Mouse (Mus musculus) neural tube, embryonic 14.5 days (tissue): ENCODE measurements around the gene Cpsf6. TPM values are rescaled to one million over a fixed set of nuclear protein-coding genes. Genes with fewer than 3 reads are reported as not detected.
A peak's percentile ranks its signal among the peaks of the same experiment; 100 is the strongest.

Experiments used
- ATAC-seq: fragments of 200-750 bp; cut with Nextera tagmentation; 2 replicates; pipeline ENCODE4 v1.8.0; 2017; ENCODE audit warnings: low read depth, mild to moderate bottlenecking, moderate TSS enrichment, moderate library complexity
- H3K27ac ChIP-seq: fragments of 300-500 bp; sonication (generic); 2 replicates; pipeline ENCODE4 v1.5.1; 2014; ENCODE audit warnings: low read depth, mild to moderate bottlenecking, control low read depth, low read length, moderate library complexity, mixed read lengths
- H3K27me3 ChIP-seq: fragments of 300-500 bp; sonication (generic); 2 replicates; pipeline ENCODE4 v1.6.1; 2014; ENCODE audit warnings: low read length; ENCODE audit not compliant: control insufficient read depth, insufficient read depth
- H3K36me3 ChIP-seq: fragments of 300-500 bp; sonication (generic); 2 replicates; pipeline ENCODE4 v1.6.1; 2014; ENCODE audit warnings: low read length, mixed read lengths; ENCODE audit not compliant: control insufficient read depth, insufficient read depth
- H3K4me1 ChIP-seq: fragments of 300-500 bp; sonication (generic); 2 replicates; pipeline ENCODE4 v1.6.1; 2014; ENCODE audit warnings: low read length; ENCODE audit not compliant: control insufficient read depth, insufficient read depth
- H3K4me2 ChIP-seq: fragments of 300-500 bp; sonication (generic); 2 replicates; pipeline ENCODE4 v1.6.1; 2014; ENCODE audit warnings: mild to moderate bottlenecking, low read depth, low read length, control low read depth
- H3K4me3 ChIP-seq: fragments of 300-500 bp; sonication (generic); 2 replicates; pipeline ENCODE4 v1.5.1; 2014; ENCODE audit warnings: low read depth, low read length, control low read depth, mixed read lengths
- H3K9ac ChIP-seq: fragments of 300-500 bp; sonication (generic); replicated peaks from 2 replicates; pipeline ENCODE4 v1.6.1; 2014; ENCODE audit warnings: low read depth, mild to moderate bottlenecking, control low read depth, low read length, mixed read lengths
- H3K9me3 ChIP-seq: fragments of 300-500 bp; sonication (generic); 2 replicates; pipeline ENCODE4 v1.6.1; 2016; ENCODE audit warnings: low read length; ENCODE audit not compliant: control insufficient read depth
- WGBS: fragments of 180-500 bp; shearing (Covaris S2); extraction: QIAGEN DNeasy Blood & Tissue Kit; methylation state at CpG from one replicate; pipeline ENCODE4 v1.1.7; 2014; 5-methylcytosine and 5-hydroxymethylcytosine counted together
- polyA plus RNA-seq: library from polyadenylated mRNA; unstranded; fragments of >200 nt; fragmentation: Nextera tagmentation; extraction: Ambion mirVana; gene quantifications from 2 replicates; pipeline ENCODE4 v1.2.1, GENCODE M21; 2014

Gene Cpsf6
- polyA plus RNA-seq, 1 experiment from 2014 or later = 180 TPM

- ATAC-seq = no peak
- Histone ChIP-seq H3K4me2 (0 out of 2 replicates have a peak overlapping the region, but pooled peaks have one; percentile 5), H3K4me3 (no peak overlapping the region), H3K9ac (no peak overlapping the region), H3K9me3 (no peaks in the 10 kb centered on the region), H3K36me3 (no peaks in the 10 kb centered on the region), H3K27me3 (no peaks in the 10 kb centered on the region), H3K4me1 (peaks cover 4% of the 10 kb centered on the region; the same call in 1 of the 2 replicates), H3K27ac (no peak overlapping the region)
- 24% methylated on average over 15 of the region's 15 CpGs for WGBS
These were observed 23.6 kb upstream of the Cpsf6 start for GRCm38 (mm10) chr10:117403344-117403953.

- Histone ChIP-seq H3K4me1 (peaks cover 4% of the 10 kb centered on the region; the same call in 1 of the 2 replicates), H3K4me3 (no peak overlapping the region), H3K9ac (no peak overlapping the region), H3K9me3 (no peaks in the 10 kb centered on the region), H3K27me3 (no peaks in the 10 kb centered on the region), H3K36me3 (no peaks in the 10 kb centered on the region), H3K4me2 (0 out of 2 replicates have a peak overlapping the region, but pooled peaks have one; percentile 5), H3K27ac (no peak overlapping the region)
- ATAC-seq = no peak
- WGBS = 67% methylated on average over 20 of the region's 20 CpGs
These were observed 22.9 kb upstream of the Cpsf6 start for GRCm38 (mm10) chr10:117402403-117403333.

GRCm38 (mm10) chr10:117401364-117401763 is 21.5 kb upstream of the Cpsf6 start:
- Histone ChIP-seq H3K27me3 (no peaks in the 10 kb centered on the region), H3K36me3 (no peaks in the 10 kb centered on the region), H3K4me3 (no peak overlapping the region), H3K9me3 (no peaks in the 10 kb centered on the region), H3K9ac (no peak overlapping the region), H3K4me2 (no peak overlapping the region), H3K27ac (no peak overlapping the region), H3K4me1 (peaks cover 4% of the 10 kb centered on the region; the same call in 1 of the 2 replicates)
- WGBS = 91% methylated on average over 4 of the region's 4 CpGs
- ATAC-seq = no peak

GRCm38 (mm10) chr10:117400246-117400954 is 20.6 kb upstream of the Cpsf6 start:
- Histone ChIP-seq H3K36me3 (no peaks in the 10 kb centered on the region), H3K9me3 (no peaks in the 10 kb centered on the region), H3K4me2 (no peak overlapping the region), H3K4me1 (peaks cover 4% of the 10 kb centered on the region; the same call in 1 of the 2 replicates), H3K27ac (no peak overlapping the region), H3K9ac (no peak overlapping the region), H3K4me3 (no peak overlapping the region), H3K27me3 (no peaks in the 10 kb centered on the region)
- ATAC-seq = no peak
- WGBS = 86% methylated on average over 4 of the region's 4 CpGs

- Histone ChIP-seq H3K4me3 (no peak overlapping the region), H3K36me3 (no peaks in the 10 kb centered on the region), H3K27ac (no peak overlapping the region), H3K9ac (no peak overlapping the region), H3K4me2 (no peak overlapping the region), H3K9me3 (no peaks in the 10 kb centered on the region), H3K4me1 (peaks cover 4% of the 10 kb centered on the region; the same call in 1 of the 2 replicates), H3K27me3 (no peaks in the 10 kb centered on the region)
- WGBS = 85% methylated on average over 3 of the region's 3 CpGs
- no peak for ATAC-seq
These were observed 20.0 kb upstream of the Cpsf6 start for GRCm38 (mm10) chr10:117399839-117400238.

- no peak overlapping the region for H3K9ac ChIP-seq
- H3K36me3 ChIP-seq = no peaks in the 10 kb centered on the region
- H3K27me3 ChIP-seq = no peaks in the 10 kb centered on the region
- no peak overlapping the region for H3K4me2 ChIP-seq
- no peaks in the 10 kb centered on the region for H3K9me3 ChIP-seq
- peaks cover 4% of the 10 kb centered on the region; the same call in 1 of the 2 replicates for H3K4me1 ChIP-seq
- no peak overlapping the region for H3K27ac ChIP-seq
- no peak overlapping the region for H3K4me3 ChIP-seq
- ATAC-seq = no peak
- 59% methylated on average over 2 of the region's 2 CpGs for WGBS
These were observed 19.4 kb upstream of the Cpsf6 start for GRCm38 (mm10) chr10:117399196-117399595.

GRCm38 (mm10) chr10:117398044-117398780 is 18.4 kb upstream of the Cpsf6 start:
- Histone ChIP-seq H3K36me3 (no peaks in the 10 kb centered on the region), H3K9me3 (no peaks in the 10 kb centered on the region), H3K4me1 (peaks cover 3% of the 10 kb centered on the region; the same call in 1 of the 2 replicates), H3K27ac (no peak overlapping the region), H3K4me3 (no peak overlapping the region), H3K27me3 (no peaks in the 10 kb centered on the region), H3K4me2 (no peak overlapping the region), H3K9ac (no peak overlapping the region)
- WGBS = 82% methylated on average over 18 of the region's 18 CpGs
- no peak for ATAC-seq

GRCm38 (mm10) chr10:117397106-117397625 is 17.4 kb upstream of the Cpsf6 start:
- Histone ChIP-seq H3K27me3 (no peaks in the 10 kb centered on the region), H3K4me1 (no peaks in the 10 kb centered on the region), H3K9me3 (no peaks in the 10 kb centered on the region), H3K4me2 (no peak overlapping the region), H3K4me3 (no peak overlapping the region), H3K9ac (no peak overlapping the region), H3K27ac (no peak overlapping the region), H3K36me3 (no peaks in the 10 kb centered on the region)
- ATAC-seq = no peak
- WGBS = 76% methylated on average over 10 of the region's 10 CpGs
